Mouse (Mus musculus): Measurements from ENCODE around the gene Gm17018.
"Not testable (repeated sequence)": the region's sequence is repeated elsewhere in the genome, so short reads cannot be mapped to it uniquely, and the experiment has no call there.

Gene Gm17018

GRCm38 (mm10) chr19:45560153-45560890, at the start of gene Gm17018, which contains the start of gene Poll:
Gene Gm17018, plus strand, starts transcription at chr19:45560615.
Gene Poll, minus strand, starts transcription at chr19:45560531.
- DNase-seq (ENCODE audit: extremely low spot score): peak; percentile 87

- DNase-seq (ENCODE audit: extremely low spot score): no peak
These were observed 49.7 kb upstream of the Gm17018 start for GRCm38 (mm10) chr19:45510680-45511079.

GRCm38 (mm10) chr19:45511406-45511805, 49.0 kb upstream of the Gm17018 start:
- DNase-seq (ENCODE audit: extremely low spot score): no peak

GRCm38 (mm10) chr19:45515341-45515740, 45.1 kb upstream of the Gm17018 start:
- no peak for DNase-seq (ENCODE audit: extremely low spot score)

GRCm38 (mm10) chr19:45516264-45516663, 44.2 kb upstream of the Gm17018 start:
- no peak for DNase-seq (ENCODE audit: extremely low spot score)

GRCm38 (mm10) chr19:45527382-45527781, 33.0 kb upstream of the Gm17018 start:
- DNase-seq (ENCODE audit: extremely low spot score): no peak

- no peak for DNase-seq (ENCODE audit: extremely low spot score)
These were observed 32.4 kb upstream of the Gm17018 start for GRCm38 (mm10) chr19:45527931-45528534.

GRCm38 (mm10) chr19:45529294-45529693, 31.1 kb upstream of the Gm17018 start:
- DNase-seq (ENCODE audit: extremely low spot score): no peak

- DNase-seq (ENCODE audit: extremely low spot score): no peak
These were observed 30.0 kb upstream of the Gm17018 start for GRCm38 (mm10) chr19:45530200-45530995.

- no peak for DNase-seq (ENCODE audit: extremely low spot score)
These were observed 28.9 kb upstream of the Gm17018 start for GRCm38 (mm10) chr19:45531554-45531953.

GRCm38 (mm10) chr19:45533617-45534016, 26.8 kb upstream of the Gm17018 start:
- DNase-seq (ENCODE audit: extremely low spot score): no peak

- no peak for DNase-seq (ENCODE audit: extremely low spot score)
These were observed 25.1 kb upstream of the Gm17018 start for GRCm38 (mm10) chr19:45535214-45535735.

GRCm38 (mm10) chr19:45535929-45536328, 24.5 kb upstream of the Gm17018 start:
- DNase-seq (ENCODE audit: extremely low spot score): no peak

GRCm38 (mm10) chr19:45537505-45537904, 22.9 kb upstream of the Gm17018 start:
- DNase-seq (ENCODE audit: extremely low spot score): no peak

- DNase-seq (ENCODE audit: extremely low spot score): no peak
These were observed 19.6 kb upstream of the Gm17018 start for GRCm38 (mm10) chr19:45540657-45541408.

- peak; percentile 68 for DNase-seq (ENCODE audit: extremely low spot score)
These were observed 18.9 kb upstream of the Gm17018 start for GRCm38 (mm10) chr19:45541409-45542041.

GRCm38 (mm10) chr19:45542061-45542460, 18.4 kb upstream of the Gm17018 start:
- DNase-seq (ENCODE audit: extremely low spot score): no peak

GRCm38 (mm10) chr19:45544152-45544924, 16.1 kb upstream of the Gm17018 start:
- DNase-seq (ENCODE audit: extremely low spot score): no peak

- DNase-seq (ENCODE audit: extremely low spot score): peak; percentile 82
These were observed 15.5 kb upstream of the Gm17018 start for GRCm38 (mm10) chr19:45544925-45545321.

- DNase-seq (ENCODE audit: extremely low spot score): not testable (repeated sequence)
These were observed 12.2 kb upstream of the Gm17018 start for GRCm38 (mm10) chr19:45548196-45548595.

Data from embryo, embryonic 9.5 days (tissue).